Mouse (Mus musculus) liver, postnatal 0 days (tissue): ENCODE data around the gene Sptan1.

Experiments used
- CTCF ChIP-seq: sonication (generic); IDR thresholded peaks from 2 replicates; pipeline ENCODE4 v1.5.1; 2016; ENCODE audit warnings: antibody characterized with exemption, low read depth
- EP300 ChIP-seq: IDR thresholded peaks from 2 replicates; pipeline ENCODE4 v1.6.1; 2016; ENCODE audit warnings: antibody characterized with exemption, low read depth, mild to moderate bottlenecking

DNA sequence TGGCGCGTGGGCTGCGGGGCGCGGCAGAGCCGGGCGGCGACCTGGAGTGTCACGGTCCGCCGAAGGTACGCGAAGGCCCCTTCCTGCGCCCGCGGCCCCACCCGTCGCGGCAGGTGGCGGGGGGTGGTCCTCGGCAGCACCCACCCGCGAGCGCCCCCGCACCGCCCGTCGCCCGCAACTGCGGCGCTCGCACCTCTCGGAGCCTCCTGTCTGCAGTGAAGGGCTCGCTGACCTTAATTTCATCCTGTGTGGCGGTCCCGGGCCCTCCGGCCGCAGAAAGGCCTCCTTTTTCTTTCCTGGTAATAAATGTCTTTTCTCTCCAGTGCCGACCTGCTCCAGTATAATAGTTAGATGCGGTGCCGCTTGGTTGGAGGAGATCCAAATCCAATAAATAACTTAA is 546 bp downstream of the Sptan1 start:
- TF ChIP-seq CTCF (no peak; the same call in 1 of the 2 replicates), EP300 (no peak)
